Comparison of ENCODE assay signal across 9 mouse cellular contexts in the genomic region with DNA sequence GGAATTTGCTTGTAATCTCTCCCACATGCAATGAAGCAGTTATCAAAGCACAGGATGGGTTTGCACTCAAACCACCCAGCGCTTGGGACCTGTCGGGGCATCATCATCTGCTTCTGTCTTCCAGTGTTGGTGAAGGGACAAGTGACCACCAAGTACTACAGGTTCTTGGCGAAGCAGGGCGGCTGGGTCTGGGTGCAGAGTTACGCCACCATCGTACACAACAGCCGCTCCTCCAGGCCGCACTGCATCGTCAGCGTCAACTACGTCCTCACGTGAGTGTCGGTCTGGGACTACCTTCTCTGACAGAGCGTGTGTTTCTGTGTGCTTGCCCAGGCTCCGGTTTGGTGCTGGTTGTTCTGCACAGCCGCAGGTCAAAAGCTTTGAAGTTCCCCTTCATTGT. TPM values are rescaled to one million over a fixed set of nuclear protein-coding genes. Genes with fewer than 3 reads are reported as not detected.
DNase-seq lines count a peak whose midpoint lies in the region; ATAC-seq and TF ChIP-seq lines count a peak whose summit lies in the region.
"Had no signal": no experiment of that assay in that cellular context is flagged by ENCODE, and none has a peak within 500 bp of the region (broad histone marks: within the 10 kb centered on the region; RNA-seq: fewer than 3 reads in every experiment).

No protein-coding gene starts in this region.

- TF ChIP-seq POLR2A in heart, adult 2 months (IDR thresholded peaks at IDR 0.05; ENCODE audit: insufficient read depth, low read depth, low read length), result no peak
- no peak for TF ChIP-seq POLR2A in thymus, adult 2 months (IDR thresholded peaks at IDR 0.05; ENCODE audit: control insufficient read depth, extremely low read depth, insufficient read depth, low read length, poor library complexity)

- no peak for TF ChIP-seq CTCF in heart, adult 2 months (IDR thresholded peaks at IDR 0.05)
- no peak for TF ChIP-seq CTCF in thymus, adult 2 months (IDR thresholded peaks at IDR 0.05; ENCODE audit: borderline replicate concordance, control insufficient read depth, extremely low read depth, insufficient read depth, low read length, poor library complexity)

- no peak for TF ChIP-seq EP300 in heart, adult 2 months (IDR thresholded peaks at IDR 0.05; ENCODE audit: insufficient read depth, low read depth, low read length)

- intact Hi-C loops in heart, adult 2 months (cut with DNase I), result no loop called here

- H3K27ac ChIP-seq in heart, embryonic 14.5 days (replicated peaks in 1 of 2; ENCODE audit: control insufficient read depth in 1 of 2, insufficient read depth in 1 of 2, low read depth in 2 of 2, low read length in 2 of 2), result no peak overlapping the region
- H3K27ac ChIP-seq in heart, adult 2 months, result no peak overlapping the region
- H3K27ac ChIP-seq in hindbrain, embryonic 10.5 days, result no peak overlapping the region
- no peak overlapping the region for H3K27ac ChIP-seq in midbrain, embryonic 10.5 days (replicated peaks)
- no peak overlapping the region for H3K27ac ChIP-seq in thymus, adult 2 months (ENCODE audit: control insufficient read depth, insufficient read depth, low read length)

- no peak for DNase-seq in heart, adult 2 months
- DNase-seq in hindbrain, embryonic 10.5 days (ENCODE audit: low spot score), result peak; percentile 47
- DNase-seq in midbrain, embryonic 10.5 days (ENCODE audit: low spot score), result peak; percentile 56
- DNase-seq in adipocyte (ENCODE audit: low spot score), result no peak
- DNase-seq in thymus, adult 2 months, result no peak
- no peak for DNase-seq in cerebellum, adult 11 months

- H3K36me3 ChIP-seq in heart, embryonic 14.5 days (ENCODE audit: control insufficient read depth, insufficient read depth, low read length), result no peaks in the 10 kb centered on the region
- H3K36me3 ChIP-seq in heart, adult 2 months (ENCODE audit: control insufficient read depth, insufficient read depth, low read length), result no peaks in the 10 kb centered on the region
- no peaks in the 10 kb centered on the region for H3K36me3 ChIP-seq in hindbrain, embryonic 10.5 days
- no peaks in the 10 kb centered on the region for H3K36me3 ChIP-seq in midbrain, embryonic 10.5 days
- no peaks in the 10 kb centered on the region for H3K36me3 ChIP-seq in thymus, adult 2 months (ENCODE audit: control insufficient read depth, insufficient read depth, low read length)

- WGBS in heart, embryonic 14.5 days, result 4% methylated on average over 16 of the region's 16 CpGs
- WGBS in heart, adult 2 months, result 8% methylated on average over 16 of the region's 16 CpGs
- WGBS in hindbrain, embryonic 10.5 days, result 1% methylated on average over 16 of the region's 16 CpGs
- WGBS in midbrain, embryonic 10.5 days, result 2% methylated on average over 16 of the region's 16 CpGs
- 6% methylated on average over 16 of the region's 16 CpGs for WGBS in thymus, adult 2 months

- H3K9me3 ChIP-seq in heart, embryonic 14.5 days (ENCODE audit: control insufficient read depth, low read length), result no peaks in the 10 kb centered on the region
- H3K9me3 ChIP-seq in hindbrain, embryonic 10.5 days, result no peaks in the 10 kb centered on the region
- H3K9me3 ChIP-seq in midbrain, embryonic 10.5 days (replicated peaks), result no peaks in the 10 kb centered on the region

- peaks cover 79% of the 10 kb centered on the region for H3K27me3 ChIP-seq in heart, embryonic 14.5 days (ENCODE audit: control insufficient read depth, insufficient read depth, low read length)
- peaks cover 13% of the 10 kb centered on the region for H3K27me3 ChIP-seq in heart, adult 2 months (ENCODE audit: control insufficient read depth, insufficient read depth, low read length)
- H3K27me3 ChIP-seq in hindbrain, embryonic 10.5 days (ENCODE audit: insufficient read depth, poor library complexity, severe bottlenecking), result peaks cover 98% of the 10 kb centered on the region
- peaks cover 100% of the 10 kb centered on the region for H3K27me3 ChIP-seq in midbrain, embryonic 10.5 days (ENCODE audit: low read depth, poor library complexity, severe bottlenecking)
- H3K27me3 ChIP-seq in thymus, adult 2 months (ENCODE audit: control insufficient read depth, insufficient read depth, low read length), result peaks cover 6% of the 10 kb centered on the region

- H3K9ac ChIP-seq in heart, embryonic 14.5 days (ENCODE audit: low read length), result no peak overlapping the region
- no peak overlapping the region for H3K9ac ChIP-seq in heart, adult 2 months (ENCODE audit: low read depth, low read length)

- no peaks in the 10 kb centered on the region; a peak in 1 of 4 replicates for H3K4me1 ChIP-seq in heart, embryonic 14.5 days (ENCODE audit: control insufficient read depth in 2 of 2, insufficient read depth in 2 of 2, low read length in 2 of 2)
- H3K4me1 ChIP-seq in heart, adult 2 months (ENCODE audit: control insufficient read depth, insufficient read depth, low read length), result no peaks in the 10 kb centered on the region
- H3K4me1 ChIP-seq in hindbrain, embryonic 10.5 days (replicated peaks), result peaks cover 10% of the 10 kb centered on the region
- H3K4me1 ChIP-seq in midbrain, embryonic 10.5 days, result peaks cover 16% of the 10 kb centered on the region
- no peaks in the 10 kb centered on the region for H3K4me1 ChIP-seq in thymus, adult 2 months (replicated peaks; ENCODE audit: control insufficient read depth, insufficient read depth, low read length)

- no peaks in the 10 kb centered on the region for H3K79me2 ChIP-seq in heart, adult 2 months (replicated peaks; ENCODE audit: control insufficient read depth, insufficient read depth, low read length)

- ATAC-seq in heart, embryonic 14.5 days (ENCODE audit: insufficient number of reproducible peaks, insufficient read depth, low FRiP score, low read depth), result no peak
- ATAC-seq in common myeloid progenitor, adult 5-6 weeks (replicated peaks; ENCODE audit: low read depth, poor library complexity, severe bottlenecking), result peak; percentile 80

- peak overlapping the region; percentile 63 for H3K4me2 ChIP-seq in heart, embryonic 14.5 days (ENCODE audit: low read length)

- H3K4me3 ChIP-seq in heart, embryonic 14.5 days (ENCODE audit: control insufficient read depth in 1 of 2, insufficient read depth in 1 of 2, low read depth in 1 of 2, low read length in 2 of 2), result peak overlapping the region; percentile 23 to 26
- no peak overlapping the region for H3K4me3 ChIP-seq in heart, adult 2 months
- H3K4me3 ChIP-seq in hindbrain, embryonic 10.5 days, result peak overlapping the region; percentile 39
- H3K4me3 ChIP-seq in midbrain, embryonic 10.5 days, result peak overlapping the region; percentile 41
- H3K4me3 ChIP-seq in thymus, adult 2 months (ENCODE audit: control insufficient read depth, insufficient read depth, low read length), result no peak overlapping the region

RNA-seq across cellular contexts. Expression of a gene that starts 15.8 kb away (rescaled TPM):
- polyA plus RNA-seq in heart, embryonic 14.5 days (2014; fragmentation: Nextera tagmentation; extraction: Ambion mirVana), result not detected in 2 replicates
- not detected for total RNA-seq in heart, adult 2 months (2021)
- polyA plus RNA-seq in heart, adult 2 months (2012; rRNA removed), result not detected in 2 replicates
- total RNA-seq in common myeloid progenitor, adult 5-6 weeks (2017), result not detected in 2 replicates
- 0.82 and 0.90 TPM in 2 replicates for polyA plus RNA-seq in hindbrain, embryonic 10.5 days (2016; fragmentation: Nextera tagmentation; extraction: Ambion mirVana)
- polyA plus RNA-seq in midbrain, embryonic 10.5 days (2016; fragmentation: Nextera tagmentation; extraction: Ambion mirVana), result 6.5 and 10.5 TPM in 2 replicates
- polyA plus RNA-seq in thymus, adult 2 months (2012; rRNA removed), result not detected in 2 replicates
- total RNA-seq: layer of hippocampus, postnatal 10 days had no signal

Comparison
In these comparisons a context has a peak if more than half of its experiments do, and no peak if none do; other contexts are left out.
1. H3K4me3 ChIP-seq: peak in heart, embryonic 14.5 days (2 of 2), hindbrain, embryonic 10.5 days (single experiment) and midbrain, embryonic 10.5 days (single experiment); none in heart, adult 2 months (single experiment) and thymus, adult 2 months (single experiment).
2. DNase-seq: peak in hindbrain, embryonic 10.5 days (single experiment) and midbrain, embryonic 10.5 days (single experiment); none in heart, adult 2 months (0 of 2), adipocyte (single experiment), thymus, adult 2 months (single experiment) and cerebellum, adult 11 months (single experiment).